Mouse (Mus musculus): Measurements from ENCODE around the gene Farsa. TPM values are rescaled to one million over a fixed set of nuclear protein-coding genes. Genes with fewer than 3 reads are reported as not detected.
"Not testable (repeated sequence)": the region's sequence is repeated elsewhere in the genome, so short reads cannot be mapped to it uniquely, and the experiment has no call there.

Farsa gene
- total RNA-seq, 2 experiments from 2014 or later: 42.5 to 46.0 TPM

DNA sequence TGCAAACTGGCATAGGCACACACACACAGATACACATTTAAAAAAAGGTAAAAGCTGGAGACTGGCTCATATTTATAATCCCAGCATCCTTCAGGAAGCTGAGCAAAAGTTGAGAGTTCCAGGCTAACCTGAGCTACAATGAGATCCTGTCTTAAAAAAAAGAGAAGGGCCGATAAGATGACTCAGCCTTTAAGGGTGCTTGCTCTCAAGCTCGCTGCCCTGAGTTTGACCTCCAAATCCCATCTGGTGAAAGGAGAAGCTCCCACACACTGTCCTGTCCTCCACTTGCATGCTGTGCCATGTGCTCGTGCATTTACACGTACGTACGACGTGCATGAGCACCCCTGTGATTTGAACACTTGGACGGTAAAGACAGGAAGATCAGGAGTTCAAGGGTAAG lies 50.7 kb downstream of the Farsa start:
- no peak for DNase-seq (ENCODE audit: low spot score in 2 of 2)
- intact Hi-C loops (cut with DNase I): no loop called here

DNA sequence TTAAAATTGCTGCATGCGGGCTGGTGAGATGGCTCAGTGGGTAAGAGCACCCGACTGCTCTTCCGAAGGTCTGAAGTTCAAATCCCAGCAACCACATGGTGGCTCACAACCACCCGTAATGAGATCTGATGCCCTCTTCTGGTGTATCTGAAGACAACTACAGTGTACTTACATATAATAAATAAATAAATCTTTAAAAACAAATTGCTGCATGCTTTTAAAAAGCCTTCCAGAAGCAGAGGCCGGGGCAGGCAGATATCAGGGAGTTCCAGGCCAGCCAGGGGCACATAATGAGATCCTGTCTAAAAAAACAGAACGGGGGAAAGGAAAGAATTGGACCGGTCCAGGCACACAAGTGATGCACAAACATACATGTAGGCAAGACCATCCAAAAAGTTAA lies 51.2 kb downstream of the Farsa start:
- intact Hi-C loops (cut with DNase I); DNase-seq (ENCODE audit: low spot score in 2 of 2): not testable (repeated sequence)

GRCm38 (mm10) chr8:84908421-84909161 lies 51.8 kb downstream of the Farsa start, which contains the start of gene Dnase2a:
TSS of gene Dnase2a (plus strand) at chr8:84908560.
- DNase-seq (ENCODE audit: low spot score in 2 of 2): peak; percentile 83 to 90
- intact Hi-C loops (cut with DNase I): no loop called here

DNA sequence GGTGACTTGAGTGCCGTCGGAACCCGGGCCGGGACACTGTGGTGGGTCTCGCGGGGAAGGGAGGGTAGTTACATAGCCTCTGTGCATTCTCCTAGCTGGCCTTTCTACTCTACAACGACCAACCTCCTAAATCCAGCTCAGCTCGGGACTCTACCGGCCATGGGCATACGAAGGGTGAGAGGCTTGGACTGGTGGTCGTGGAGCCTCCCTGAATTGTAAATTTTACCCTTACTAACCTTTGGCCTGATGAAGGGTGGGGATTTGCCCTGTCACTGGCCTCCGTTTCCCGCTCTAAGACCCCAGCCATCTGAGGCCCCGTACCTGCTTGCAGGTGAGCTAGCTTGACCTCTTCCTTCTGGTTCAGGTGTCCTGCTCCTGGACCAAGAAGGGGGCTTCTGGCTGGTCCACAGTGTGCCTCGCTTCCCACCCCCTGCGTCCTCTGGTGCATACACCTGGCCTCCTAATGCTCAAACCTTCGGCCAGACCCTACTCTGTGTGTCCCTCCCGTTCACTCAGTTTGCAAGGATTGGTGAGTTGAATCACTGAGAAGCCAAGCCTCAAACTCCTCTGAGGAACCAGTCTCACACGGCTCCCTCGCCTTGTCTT lies 52.5 kb downstream of the Farsa start:
- DNase-seq (ENCODE audit: low spot score in 2 of 2): no peak
- intact Hi-C loops (cut with DNase I): no loop called here

DNA sequence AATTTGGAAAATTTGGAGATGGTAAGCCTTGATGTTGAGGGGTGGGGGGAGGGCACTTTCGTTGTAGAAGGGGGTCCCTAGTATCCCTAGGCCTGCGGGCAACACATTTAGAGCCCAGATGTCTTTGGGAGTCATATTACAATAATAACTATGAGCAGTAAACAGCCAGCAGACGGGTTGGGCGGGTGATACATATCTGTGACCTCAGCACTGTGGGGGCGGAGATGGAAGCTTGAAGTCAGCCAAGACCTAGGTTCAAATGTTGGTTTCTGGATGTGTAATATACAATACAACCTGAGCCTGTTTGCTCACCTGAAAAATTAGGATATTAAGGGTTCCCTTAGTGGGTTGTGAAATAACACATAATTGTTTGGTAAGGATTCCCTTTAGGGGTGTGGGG lies 53.2 kb downstream of the Farsa start:
- DNase-seq (ENCODE audit: low spot score in 2 of 2): no peak
- intact Hi-C loops (cut with DNase I): no loop called here

DNA sequence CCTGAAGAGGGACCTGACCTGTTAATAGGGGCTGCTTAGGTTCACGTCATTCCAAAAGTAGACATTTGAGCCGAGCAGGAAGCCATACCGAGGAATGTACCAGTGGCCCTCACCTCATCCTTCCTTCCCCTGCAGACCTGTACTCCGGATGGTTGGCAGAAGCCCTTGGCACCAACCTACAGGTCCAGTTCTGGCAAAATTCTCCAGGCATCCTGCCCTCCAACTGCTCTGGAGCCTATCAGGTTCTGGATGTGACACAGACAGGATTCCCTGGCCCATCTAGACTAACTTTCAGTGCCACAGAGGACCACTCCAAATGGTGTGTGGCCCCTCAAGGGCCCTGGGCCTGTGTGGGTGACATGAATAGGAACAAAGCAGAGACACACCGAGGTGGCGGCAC lies 53.8 kb downstream of the Farsa start:
- intact Hi-C loops (cut with DNase I): no loop called here

DNA sequence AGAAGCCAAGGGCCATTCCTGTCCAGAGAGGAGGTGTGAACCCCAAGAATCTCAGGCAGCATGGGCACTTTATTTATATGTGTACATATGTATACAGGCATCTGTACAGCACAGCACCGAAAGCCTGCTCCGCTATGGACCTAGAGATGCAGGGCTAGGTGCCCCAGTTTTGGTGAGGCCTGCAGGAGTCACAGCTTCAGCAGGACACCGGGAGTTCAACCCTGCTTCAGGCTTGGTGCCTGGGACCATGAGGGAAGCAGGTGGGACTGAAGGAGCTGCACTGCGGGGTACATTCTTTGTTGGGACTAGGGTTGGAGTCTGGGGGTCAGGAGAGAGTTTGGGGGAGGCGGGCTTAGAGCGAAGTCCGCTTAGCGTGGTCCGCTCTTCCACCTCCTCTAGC lies 55.1 kb downstream of the Farsa start:
- no peak for DNase-seq (ENCODE audit: low spot score in 2 of 2)
- intact Hi-C loops (cut with DNase I): no loop called here

More for the DNA sequence above, 53.8 kb downstream of the Farsa start:
- DNase-seq (ENCODE audit: low spot score in 2 of 2): no peak

- no peak for DNase-seq (ENCODE audit: low spot score in 2 of 2)
- intact Hi-C loops (cut with DNase I): no loop called here
Measured at GRCm38 (mm10) chr8:84912391-84912790, 55.6 kb downstream of the Farsa start.

- intact Hi-C loops (cut with DNase I): no loop called here
- DNase-seq (ENCODE audit: low spot score in 2 of 2): peak; percentile 65 to 77
Measured at GRCm38 (mm10) chr8:84912895-84913501, 56.2 kb downstream of the Farsa start.

DNA sequence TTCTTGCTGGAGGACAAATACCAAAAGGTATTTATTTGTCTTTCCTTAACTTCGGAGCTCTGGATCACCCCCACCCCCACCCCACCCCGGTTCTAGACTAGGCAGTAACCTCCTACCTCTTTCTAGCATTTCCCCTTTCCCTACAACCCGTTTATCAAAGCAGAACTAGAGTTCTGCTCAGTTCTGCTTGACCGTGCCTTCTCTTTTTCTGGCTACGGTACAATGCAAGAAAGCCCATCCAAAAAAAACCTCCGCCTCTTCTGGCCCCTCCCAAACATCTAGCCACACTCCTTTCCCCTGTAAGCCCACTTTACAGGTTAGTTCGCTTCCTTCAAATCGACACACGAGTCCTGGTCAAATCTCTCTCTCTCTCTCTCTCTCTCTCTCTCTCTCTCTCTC lies 56.7 kb downstream of the Farsa start:
- no peak for DNase-seq (ENCODE audit: low spot score in 2 of 2)
- intact Hi-C loops (cut with DNase I): no loop called here

DNA sequence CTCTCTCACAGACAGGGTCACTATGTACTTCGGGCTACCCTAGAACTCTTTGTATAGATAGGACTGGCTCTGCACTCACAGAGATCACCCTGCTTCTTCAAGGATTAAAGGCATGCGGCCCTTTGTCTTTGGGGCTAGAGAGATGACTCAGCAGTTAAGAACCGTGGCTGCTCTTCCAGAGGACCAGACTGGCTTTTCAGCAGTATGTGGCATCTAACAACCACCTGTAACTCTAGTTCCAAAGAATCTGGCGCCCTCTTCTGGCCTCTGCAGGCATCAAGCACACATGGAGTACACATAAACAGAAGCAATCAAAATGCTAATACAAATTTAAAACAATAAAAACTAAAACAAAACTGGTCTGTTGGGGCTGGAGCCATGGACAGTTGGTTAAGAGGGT lies 57.2 kb downstream of the Farsa start:
- peak in 1 of 2 experiments; percentile 28 for DNase-seq (ENCODE audit: low spot score in 2 of 2)

GRCm38 (mm10) chr8:84915269-84915668 lies 58.5 kb downstream of the Farsa start:
- no peak for DNase-seq (ENCODE audit: low spot score in 2 of 2)
- intact Hi-C loops (cut with DNase I): loop anchor here (5.0 kb wide), 1 partner anchor 42 kb away; no protein-coding TSS in a partner anchor

More for the DNA sequence above, 57.2 kb downstream of the Farsa start:
- intact Hi-C loops (cut with DNase I): no loop called here

DNA sequence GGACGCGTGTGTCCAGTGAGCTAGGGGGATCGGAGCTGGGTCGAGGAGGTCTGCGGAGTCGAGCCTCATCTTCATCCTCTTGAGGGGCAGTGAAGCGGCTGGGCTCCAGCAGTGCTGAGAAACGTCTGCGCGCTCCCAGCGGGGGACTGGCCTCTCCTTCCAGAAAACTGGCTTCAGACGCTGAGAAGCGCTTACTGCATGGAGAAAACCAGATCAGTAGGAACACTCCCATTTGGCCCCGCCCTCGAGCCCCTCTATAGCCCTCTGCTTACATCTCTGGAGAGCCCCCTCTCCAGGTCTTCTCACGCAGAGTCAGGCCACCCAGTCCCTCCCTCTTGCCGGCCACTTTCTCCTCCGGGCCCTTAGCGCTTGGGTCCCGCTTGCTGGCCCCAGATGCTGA lies 61.0 kb downstream of the Farsa start:
- no peak for DNase-seq (ENCODE audit: low spot score in 2 of 2)
- intact Hi-C loops (cut with DNase I): loop anchor here (5.0 kb wide), 1 partner anchor 40 kb away; no protein-coding TSS in a partner anchor

DNA sequence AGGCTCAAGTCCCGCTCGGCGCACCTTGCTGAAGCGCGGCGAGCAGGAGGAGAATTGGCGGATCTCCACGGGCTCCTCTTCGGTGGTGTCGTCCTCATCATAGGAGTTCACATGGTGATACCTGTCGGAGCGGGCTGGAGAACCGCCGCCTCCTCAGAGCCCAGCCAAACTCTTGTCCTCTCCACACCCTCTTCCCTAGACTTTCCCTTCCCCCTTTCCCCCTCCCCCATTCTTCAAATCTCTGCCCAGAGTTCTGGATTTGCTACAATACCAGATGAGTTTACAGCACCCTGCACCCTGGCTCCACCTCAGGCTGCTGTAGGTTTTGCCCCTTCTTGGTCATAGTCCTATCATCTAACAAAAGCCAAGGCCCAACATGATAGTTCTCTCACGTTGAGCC lies 61.9 kb downstream of the Farsa start:
- no peak for DNase-seq (ENCODE audit: low spot score in 2 of 2)
- intact Hi-C loops (cut with DNase I): loop anchor here (5.0 kb wide), 1 partner anchor 39 kb away; no protein-coding TSS in a partner anchor

Small RNAs within 50 kb of the gene (microRNA-seq; reads per million reads assigned to microRNA genes)
- gene Mir7069: 7.7 to 13.4 reads per million in 2 experiments

Other genes starting within 250 kb of the Farsa start
- 10 to 100 TPM; 10.5 to 18.3 TPM for gene Ier2, start 194.1 kb upstream of the Farsa start, total RNA-seq (2021)
- 10 to 100 TPM; 85.2 to 90.1 TPM for gene Trmt1, start 170.7 kb upstream of the Farsa start, total RNA-seq (2021)
- 10 to 100 TPM; 97.8 to 97.9 TPM for gene Nacc1, start 169.1 kb upstream of the Farsa start, total RNA-seq (2021)
- 1 to 10 TPM; 2.8 to 3.5 TPM for gene Lyl1, start 155.5 kb upstream of the Farsa start, total RNA-seq (2021)
- gene G430095P16Rik, start 134.0 kb upstream of the Farsa start, total RNA-seq (2021): under 1 TPM in 1 of 2 experiments, not detected in 1; 0.71 TPM
- gene Nfix, start 56.6 kb upstream of the Farsa start, total RNA-seq (2021): 100 to 1,000 TPM; 273 to 322 TPM
- gene Dand5, start 34.2 kb upstream of the Farsa start, total RNA-seq (2021): 1 to 10 TPM; 8.3 to 9.5 TPM
- gene Gadd45gip1, start 25.5 kb upstream of the Farsa start, total RNA-seq (2021): 10 to 100 TPM; 23.4 to 24.7 TPM
- gene Rad23a, start 16.3 kb upstream of the Farsa start, total RNA-seq (2021): 10 to 100 TPM; 67.8 to 73.7 TPM
- 100 to 1,000 TPM; 562 to 564 TPM for gene Calr, start 10.1 kb upstream of the Farsa start, total RNA-seq (2021)
- gene Syce2, start 15.1 kb downstream of the Farsa start, total RNA-seq (2021): 1 to 10 TPM; 6.4 to 6.5 TPM
- gene Gcdh, start 36.9 kb downstream of the Farsa start, total RNA-seq (2021): 10 to 100 TPM; 31.3 to 38.3 TPM
- gene Klf1, start 44.9 kb downstream of the Farsa start, total RNA-seq (2021): not detected
- gene Dnase2a, start 51.6 kb downstream of the Farsa start, total RNA-seq (2021): 1 to 10 TPM; 3.5 to 4.0 TPM
- gene Mast1, start 80.4 kb downstream of the Farsa start, total RNA-seq (2021): 10 to 100 TPM; 85.7 to 90.3 TPM
- 1 to 10 TPM in 1 of 2 experiments, under 1 TPM in 1; 0.71 to 1.1 TPM for gene Rtbdn, start 90.0 kb downstream of the Farsa start, total RNA-seq (2021)
- gene Gm49661, start 112.4 kb downstream of the Farsa start, total RNA-seq (2021): 1 to 10 TPM in 1 of 2 experiments, not detected in 1; 3.5 TPM
- gene Prdx2, start 112.6 kb downstream of the Farsa start, total RNA-seq (2021): 100 to 1,000 TPM; 340 to 356 TPM
- 10 to 100 TPM; 40.7 to 42.2 TPM for gene Rnaseh2a, start 112.8 kb downstream of the Farsa start, total RNA-seq (2021)
- 10 to 100 TPM; 73.3 to 85.1 TPM for gene Junb, start 121.7 kb downstream of the Farsa start, total RNA-seq (2021)
- gene Hook2, start 133.6 kb downstream of the Farsa start, total RNA-seq (2021): 1 to 10 TPM; 7.2 to 8.5 TPM
- gene Best2, start 157.5 kb downstream of the Farsa start, total RNA-seq (2021): not detected
- 100 to 1,000 TPM; 118 to 122 TPM for gene Asna1, start 168.3 kb downstream of the Farsa start, total RNA-seq (2021)
- gene Trir, start 169.8 kb downstream of the Farsa start, total RNA-seq (2021): 100 to 1,000 TPM; 115 to 129 TPM
- gene Tnpo2, start 179.9 kb downstream of the Farsa start, total RNA-seq (2021): 100 to 1,000 TPM; 155 to 175 TPM
- 10 to 100 TPM; 23.9 to 24.0 TPM for gene Fbxw9, start 203.1 kb downstream of the Farsa start, total RNA-seq (2021)
- 1 to 10 TPM in 1 of 2 experiments, not detected in 1; 1.4 TPM for gene Gm5741, start 211.0 kb downstream of the Farsa start, total RNA-seq (2021)
- 10 to 100 TPM; 54.3 to 64.3 TPM for gene Dhps, start 214.8 kb downstream of the Farsa start, total RNA-seq (2021)
- 10 to 100 TPM; 49.8 to 54.5 TPM for gene Wdr83os, start 223.8 kb downstream of the Farsa start, total RNA-seq (2021)
- 10 to 100 TPM; 24.2 to 26.3 TPM for gene Wdr83, start 224.3 kb downstream of the Farsa start, total RNA-seq (2021)
- gene Man2b1, start 226.3 kb downstream of the Farsa start, total RNA-seq (2021): 10 to 100 TPM; 38.8 to 39.3 TPM

All from left cerebral cortex, postnatal 25 days (tissue).